Mouse (Mus musculus): Measurements from ENCODE around the gene Relt. TPM values are rescaled to one million over a fixed set of nuclear protein-coding genes. Genes with fewer than 3 reads are reported as not detected.

Relt gene
- polyA plus RNA-seq (2017; shearing (Covaris generic)): 14.8 TPM

GRCm38 (mm10) chr7:100862828-100863638 is at the start of gene Relt:
Gene Relt (minus strand): TSS chr7:100863446.

Other genes starting within 250 kb of the Relt start
- not detected for gene Plekhb1, start 201.0 kb downstream of the Relt start, polyA plus RNA-seq (2017; shearing (Covaris generic))
- 12.8 TPM for gene Fam168a, start 156.8 kb downstream of the Relt start, polyA plus RNA-seq (2017; shearing (Covaris generic))
- gene Arhgef17, start 68.7 kb upstream of the Relt start, polyA plus RNA-seq (2017; shearing (Covaris generic)): 0.23 TPM
- 0.40 TPM for gene P2ry6, start 111.2 kb upstream of the Relt start, polyA plus RNA-seq (2017; shearing (Covaris generic))
- gene P2ry2, start 149.4 kb upstream of the Relt start, polyA plus RNA-seq (2017; shearing (Covaris generic)): 0.44 TPM
- gene Fchsd2, start 229.4 kb upstream of the Relt start, polyA plus RNA-seq (2017; shearing (Covaris generic)): 52.2 TPM

All from effector memory CD4-positive, alpha-beta T cell, adult 7 months (primary cell).